Mouse (Mus musculus): ENCODE measurements around the gene Cry2.

Gene Cry2

DNA sequence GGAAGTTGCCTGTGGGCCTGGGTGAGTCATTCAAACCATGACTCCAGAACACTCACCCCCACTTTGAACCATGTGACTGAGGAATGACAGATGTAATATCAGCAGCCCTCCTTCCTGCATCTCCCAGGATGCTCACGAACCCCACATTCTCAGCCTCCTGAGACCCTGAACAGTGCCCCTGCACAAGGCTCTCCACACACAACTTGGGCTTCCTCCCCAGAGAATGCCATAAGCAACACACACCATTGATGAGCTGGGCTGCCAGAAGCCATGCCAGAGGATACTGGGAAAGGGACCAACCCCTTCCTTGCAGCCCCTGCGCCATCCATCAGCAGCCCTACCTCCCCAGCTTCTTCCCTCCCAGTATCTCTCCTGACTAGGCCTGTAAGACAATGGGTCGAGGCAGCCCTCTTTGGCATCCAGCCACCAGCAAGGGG lies 45.7 kb downstream of the Cry2 start:
- no peak for DNase-seq (ENCODE audit: low spot score)

GRCm38 (mm10) chr2:92387646-92388045 lies 46.2 kb downstream of the Cry2 start:
- DNase-seq (ENCODE audit: low spot score) = no peak

DNA sequence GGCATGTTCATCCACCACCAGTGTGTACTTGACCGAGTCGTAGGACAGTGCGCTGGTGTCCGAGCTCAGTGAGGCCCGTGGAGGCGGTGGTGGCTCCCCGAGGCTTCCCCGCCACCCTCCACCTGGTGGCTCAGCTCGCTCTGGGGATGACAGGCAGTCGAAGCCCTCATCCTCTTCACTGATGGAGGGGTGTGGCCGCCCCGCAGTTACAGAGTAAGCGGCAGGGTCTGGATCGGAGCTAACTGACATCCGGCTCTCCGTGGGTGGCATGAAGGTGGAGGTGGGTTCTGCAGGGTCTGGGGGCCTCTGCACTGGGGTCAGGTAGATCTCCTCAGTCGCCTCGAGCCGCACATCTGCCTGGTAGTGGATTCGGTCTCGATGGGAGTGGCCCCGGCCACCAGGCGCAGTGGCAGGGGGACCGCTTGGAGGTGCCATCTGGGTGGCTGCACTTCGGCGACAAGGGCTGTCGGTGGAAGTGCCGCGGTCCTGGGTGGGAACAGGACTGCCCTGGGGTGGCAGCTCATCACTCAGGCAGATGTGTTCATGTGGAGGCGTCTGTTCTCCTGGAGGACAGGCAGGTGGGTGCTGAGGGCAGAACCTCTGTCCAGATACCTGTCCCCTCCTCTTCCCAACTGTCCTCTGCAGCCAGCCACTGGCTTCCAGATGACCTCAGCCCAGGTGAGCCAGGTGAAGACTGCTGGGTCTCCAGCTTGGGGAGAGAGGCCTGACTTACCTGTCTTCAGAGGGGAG lies 46.8 kb downstream of the Cry2 start:
- no peak for DNase-seq (ENCODE audit: low spot score)

DNA sequence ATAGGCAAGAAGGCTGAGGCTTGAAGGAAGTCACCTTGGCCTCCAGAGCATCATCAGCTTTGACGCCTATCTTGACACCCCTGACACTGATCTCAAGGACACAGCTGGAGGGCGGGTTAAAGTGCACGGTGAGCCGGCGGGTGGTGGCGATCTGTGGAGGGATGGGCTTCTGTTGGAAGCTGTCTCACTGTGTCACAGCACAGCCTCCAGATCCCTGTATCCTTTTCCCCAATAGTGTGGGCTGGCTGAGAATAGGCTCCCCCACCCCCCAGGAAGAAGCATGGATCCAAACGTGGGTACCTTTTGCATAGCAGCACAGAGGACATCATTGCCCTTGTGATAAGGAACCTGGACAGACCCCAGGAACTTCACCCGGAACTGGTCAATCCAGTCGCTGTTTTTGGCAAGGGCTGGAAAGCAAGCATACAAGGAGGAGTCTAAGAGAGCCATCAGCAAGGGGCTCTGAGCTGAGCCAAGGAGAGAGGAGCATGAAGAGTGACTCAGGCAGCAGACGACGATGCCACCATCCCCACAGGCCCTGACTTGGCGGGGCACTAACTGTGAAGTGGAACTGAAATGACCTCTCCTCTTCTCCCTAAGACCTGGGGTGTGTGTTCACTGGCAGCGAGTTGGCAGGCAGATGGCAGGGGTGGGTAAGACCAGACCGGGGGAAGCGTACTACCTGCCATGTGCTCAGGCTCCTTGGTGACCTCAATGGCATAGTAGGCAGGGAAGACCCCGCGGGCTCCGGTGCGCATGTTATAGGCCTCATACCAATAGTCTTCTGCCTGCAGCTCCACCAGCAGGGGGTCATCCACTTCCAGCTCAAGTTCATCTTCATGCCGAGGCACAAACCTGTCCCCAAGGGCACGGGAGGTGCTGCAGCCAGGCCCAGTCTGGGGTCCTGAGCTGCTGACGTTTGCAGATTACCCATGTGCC lies 48.5 kb downstream of the Cry2 start:
- no peak for DNase-seq (ENCODE audit: low spot score)

GRCm38 (mm10) chr2:92384101-92384500 lies 49.7 kb downstream of the Cry2 start:
- no peak for DNase-seq (ENCODE audit: low spot score)

DNA sequence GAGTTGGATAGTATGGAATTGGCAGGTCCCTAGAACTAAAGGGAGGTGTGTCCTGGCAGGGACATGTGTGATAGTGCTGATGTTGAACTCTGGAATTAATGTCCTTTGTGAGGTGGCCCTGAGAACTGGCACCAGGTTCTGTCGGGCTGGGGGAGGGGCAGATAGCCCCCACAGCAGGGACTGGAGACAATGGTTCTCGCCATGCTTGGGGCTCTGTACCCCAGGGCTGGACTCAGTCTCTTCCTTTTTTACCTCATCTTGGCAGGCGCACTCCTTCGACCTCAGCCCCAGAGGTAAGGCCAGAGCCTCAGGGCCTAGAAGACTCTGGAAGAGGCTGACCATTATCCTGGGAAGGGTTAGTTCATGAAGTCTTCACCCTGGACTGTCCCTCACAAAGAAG lies 51.1 kb downstream of the Cry2 start:
- DNase-seq (ENCODE audit: low spot score) = no peak

DNA sequence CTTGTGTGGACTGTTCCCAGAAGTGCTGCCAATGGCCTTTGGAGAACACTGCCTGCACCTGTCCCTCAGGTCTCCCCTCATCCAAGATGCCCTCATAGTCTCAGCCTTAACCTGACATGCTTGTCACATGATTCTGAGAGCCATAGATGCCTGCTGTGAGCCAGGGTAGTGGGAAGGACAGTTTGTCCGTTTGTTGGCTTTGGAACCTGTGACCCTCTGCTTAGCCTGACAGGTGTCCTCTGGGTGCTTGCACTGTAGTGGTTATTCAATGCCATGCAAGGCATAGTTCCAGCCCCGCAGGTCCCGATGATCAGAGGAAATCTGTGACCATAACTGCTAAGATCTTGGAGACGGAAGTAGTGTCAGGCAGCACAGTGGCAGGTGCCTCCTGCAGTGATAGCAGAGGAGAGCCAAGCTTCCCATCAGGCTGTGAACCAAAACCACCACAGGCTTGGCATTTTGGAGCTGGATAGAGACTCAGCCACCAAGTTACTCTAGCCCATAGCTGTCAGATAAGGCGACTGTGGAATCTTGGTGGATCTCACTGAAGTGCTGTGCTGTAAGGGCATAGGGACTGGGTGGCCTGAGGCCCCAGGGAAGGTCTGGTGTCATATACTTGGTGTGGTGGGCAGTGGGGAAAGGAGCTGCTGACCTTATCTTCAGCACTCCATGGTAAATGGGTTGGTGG lies 51.8 kb downstream of the Cry2 start, which contains the start of gene 1700029I15Rik:
Gene 1700029I15Rik (plus strand): TSS at position 638 of the 688 bp plus-strand sequence.
- DNase-seq (ENCODE audit: low spot score) = no peak

DNA sequence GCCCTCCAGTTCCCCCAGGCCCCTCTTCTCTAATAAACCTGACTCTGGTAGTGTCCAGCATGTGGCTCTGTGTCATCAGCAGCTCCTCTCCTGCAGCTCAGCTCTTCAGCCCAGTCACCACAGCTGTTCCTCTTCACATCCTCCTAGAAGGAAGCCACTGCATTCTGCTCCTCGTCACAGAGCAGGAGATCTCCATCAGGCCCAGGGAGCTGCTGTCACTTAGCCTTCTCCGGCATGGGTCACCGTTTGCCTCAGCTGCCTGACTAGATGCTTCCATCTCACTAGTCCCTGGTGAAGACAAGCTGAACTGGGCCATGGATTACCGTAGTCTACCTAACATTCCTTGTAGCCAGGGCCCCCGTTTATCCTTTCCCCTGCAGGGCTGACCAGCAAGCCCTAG lies 52.7 kb downstream of the Cry2 start:
- no peak for DNase-seq (ENCODE audit: low spot score)

- DNase-seq (ENCODE audit: low spot score) = no peak
These were observed 53.3 kb downstream of the Cry2 start for GRCm38 (mm10) chr2:92380495-92381050.

DNA sequence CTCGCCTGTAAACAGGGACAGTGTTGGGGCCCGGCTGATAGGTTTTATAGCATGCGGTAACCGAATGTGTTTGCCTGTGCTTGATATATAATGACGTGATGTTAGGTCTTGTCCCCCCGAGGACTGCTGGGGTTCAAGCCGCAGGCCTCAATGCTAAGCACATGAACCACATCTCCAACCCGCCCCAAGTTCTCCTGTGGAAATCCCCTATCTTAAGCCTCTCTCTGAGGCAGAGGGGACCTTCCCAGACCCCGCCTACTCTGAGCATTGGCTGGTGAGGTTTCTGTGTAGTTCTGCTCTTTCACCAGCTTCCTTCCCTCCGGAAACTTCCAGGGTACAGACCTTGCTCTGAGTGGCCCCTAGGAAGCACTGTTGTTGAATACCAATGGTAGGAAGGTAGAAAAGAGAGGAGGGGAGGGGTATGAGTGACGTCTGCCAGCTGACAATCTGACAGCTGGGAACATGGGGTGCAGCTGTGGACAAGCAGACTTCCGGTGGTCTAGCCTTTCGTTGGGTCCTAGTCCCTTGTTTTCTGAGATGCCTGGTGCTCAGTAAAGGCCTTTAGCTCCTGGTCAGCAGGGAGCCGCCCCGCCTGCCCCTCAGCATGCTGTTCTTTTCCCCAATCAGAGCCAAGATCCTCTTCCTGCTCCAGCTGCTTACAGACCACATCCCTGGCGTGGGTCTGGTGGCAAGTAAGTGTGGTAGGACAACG lies 53.9 kb downstream of the Cry2 start:
- DNase-seq (ENCODE audit: low spot score) = no peak

GRCm38 (mm10) chr2:92377320-92377719 lies 56.5 kb downstream of the Cry2 start:
- no peak for DNase-seq (ENCODE audit: low spot score)

- DNase-seq (ENCODE audit: low spot score) = no peak
These were observed 57.5 kb downstream of the Cry2 start for GRCm38 (mm10) chr2:92376300-92376699.

DNA sequence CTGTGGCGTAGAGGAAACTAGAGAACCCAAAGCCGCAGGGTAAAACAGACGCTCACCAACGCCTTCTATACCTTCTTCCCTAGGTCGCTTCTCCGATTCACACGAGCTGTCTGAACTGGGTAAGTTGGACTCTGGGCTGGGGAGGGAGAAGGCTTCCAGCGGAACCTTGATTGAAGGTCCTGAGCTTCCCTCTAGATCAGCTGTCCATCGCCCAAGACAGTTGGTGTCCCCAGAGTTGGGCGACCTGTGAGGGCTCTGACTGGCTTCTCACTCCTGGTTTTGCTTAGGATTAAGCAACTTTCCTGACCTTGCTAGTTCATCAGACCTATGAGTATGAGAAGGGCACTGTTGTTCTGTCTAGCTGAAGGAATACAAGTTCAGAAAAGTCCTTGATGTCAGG lies 58.1 kb downstream of the Cry2 start:
- DNase-seq (ENCODE audit: low spot score) = no peak

GRCm38 (mm10) chr2:92375099-92375623 lies 58.7 kb downstream of the Cry2 start:
- peak; percentile 94 for DNase-seq (ENCODE audit: low spot score)

DNA sequence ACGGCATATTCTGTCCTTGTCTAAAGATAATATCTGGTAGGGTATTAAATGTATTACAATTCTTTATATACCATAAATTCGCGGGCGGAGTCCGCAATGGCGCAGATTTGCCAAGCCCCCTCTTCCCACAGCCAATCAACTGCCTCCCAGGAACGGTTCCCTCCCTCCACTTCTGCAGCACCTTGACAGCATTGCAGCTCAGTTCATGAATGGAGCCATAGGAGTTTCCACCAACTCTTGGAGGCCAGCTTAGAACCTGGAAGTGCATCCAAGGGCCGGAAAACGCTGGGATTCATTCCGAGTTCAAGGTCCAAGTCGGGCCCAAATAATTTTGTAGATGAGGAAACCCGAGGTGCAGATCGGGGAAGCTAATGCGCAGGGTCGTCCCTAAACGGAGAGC lies 59.3 kb downstream of the Cry2 start, which contains the start of the genes Pex16 and Large2:
Gene Pex16 (plus strand): TSS at position 163 of the 400 bp plus-strand sequence.
Gene Large2 (minus strand): TSS at position 356 of the 400 bp plus-strand sequence.
- DNase-seq (ENCODE audit: low spot score) = peak; percentile 25

DNA sequence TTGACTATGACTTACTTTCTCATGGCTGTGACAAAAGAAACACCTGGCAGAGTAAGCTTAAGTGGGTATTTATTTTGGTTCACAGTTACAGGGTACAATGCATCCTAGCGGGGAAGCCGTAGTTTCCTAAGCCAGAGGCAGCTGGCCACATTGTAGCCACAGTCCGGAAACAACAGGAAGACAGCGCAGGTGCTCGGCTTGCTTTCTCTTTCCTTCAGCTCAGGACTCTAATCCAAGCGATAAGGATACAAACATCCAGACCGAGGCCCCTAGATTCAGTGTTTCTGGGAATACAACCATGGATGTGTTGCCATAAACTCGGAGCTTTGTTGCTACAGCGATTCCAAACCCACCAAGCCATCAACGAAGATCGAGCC lies 60.4 kb downstream of the Cry2 start:
- no peak for DNase-seq (ENCODE audit: low spot score)

DNA sequence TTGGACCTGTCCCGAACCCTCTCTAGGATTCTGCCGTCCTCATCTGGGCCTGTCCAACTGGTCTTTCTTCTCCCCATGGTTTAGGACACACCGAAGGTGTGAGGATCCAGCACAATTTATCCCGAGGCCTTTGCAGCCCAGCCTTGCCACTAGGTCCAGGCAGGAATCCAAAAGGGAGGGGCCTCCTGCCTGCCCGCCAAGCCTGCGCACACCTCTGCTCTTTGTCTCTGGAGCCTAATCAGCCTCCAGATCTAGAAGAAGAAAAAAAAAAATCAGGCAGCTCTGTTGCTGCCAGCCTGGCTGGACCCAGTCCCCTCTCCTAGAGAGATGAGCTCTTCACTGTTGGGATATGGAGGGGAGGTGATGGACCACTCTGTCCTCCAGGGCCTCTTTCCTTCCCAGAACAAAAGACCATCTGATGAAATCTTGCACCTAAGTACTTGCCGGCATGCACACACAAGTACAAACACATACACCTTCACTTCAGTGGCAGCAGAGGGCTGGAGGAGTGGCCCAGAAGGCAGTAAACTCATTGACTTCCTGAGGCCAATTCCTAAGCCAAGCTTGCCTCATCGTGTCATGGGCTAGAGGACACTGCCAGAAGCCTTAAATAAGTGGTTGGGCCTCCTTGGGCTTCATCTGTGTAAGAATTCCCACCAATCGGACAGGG lies 60.9 kb downstream of the Cry2 start:
- DNase-seq (ENCODE audit: low spot score) = no peak

GRCm38 (mm10) chr2:92371971-92372690 lies 61.7 kb downstream of the Cry2 start:
- peak; percentile 23 for DNase-seq (ENCODE audit: low spot score)
